Mouse (Mus musculus) E14TG2a.4 (cell line): ENCODE measurements at regions not wholly inside any gene's neighbourhood (a gene's known extent, or its start where the extent isn't known, plus 50 kb on each side); places are given as distances from the start of the nearest gene placed in this dataset.

Experiments
- CTCF ChIP-seq: conservative IDR thresholded peaks from 2 replicates; pipeline ENCODE4 v1.5.1; 2014; ENCODE audit warnings: low read length
- POU5F1 ChIP-seq: IDR thresholded peaks from 2 replicates; pipeline ENCODE4 v1.6.1; 2014; ENCODE audit warnings: low read length, borderline replicate concordance

DNA sequence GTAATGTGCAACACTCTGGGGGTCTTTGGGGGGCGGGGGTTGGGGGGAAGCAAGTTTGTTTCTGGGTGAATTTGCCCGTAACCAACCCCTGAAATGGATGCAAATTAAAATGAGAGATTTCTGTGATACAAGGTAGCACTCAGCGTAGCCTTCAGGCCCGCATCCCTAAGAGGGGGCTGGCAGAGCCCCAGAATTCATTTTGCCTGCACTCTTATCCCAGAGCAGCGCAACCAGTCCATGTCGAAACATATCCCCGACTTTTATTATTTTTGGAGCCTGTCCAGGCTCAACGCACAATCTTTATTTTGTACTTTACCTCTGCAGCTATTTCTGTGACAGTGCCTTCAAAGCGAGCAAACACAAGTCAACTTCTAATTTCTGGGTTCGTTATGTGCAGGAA, 109.8 kb upstream of the Ptbp2 start:
- TF ChIP-seq CTCF (no peak), POU5F1 (no peak)
